Mouse (Mus musculus) olfactory bulb, adult 2 months (tissue): ENCODE measurements around the gene Mmp3. TPM values are rescaled to one million over a fixed set of nuclear protein-coding genes. Genes with fewer than 3 reads are reported as not detected.
"Not testable (repeated sequence)": the region's sequence is repeated elsewhere in the genome, so short reads cannot be mapped to it uniquely, and the experiment has no call there.

Experiments
- H3K27ac ChIP-seq: fragments of 200-500 bp; 2 replicates; pipeline ENCODE4 v1.5.1; 2012; ENCODE audit warnings: low read depth, low read length; ENCODE audit not compliant: insufficient read depth
- H3K4me1 ChIP-seq: fragments of 200-500 bp; 2 replicates; pipeline ENCODE4 v1.6.1; 2012; ENCODE audit warnings: low read length; ENCODE audit not compliant: control insufficient read depth, insufficient read depth
- H3K4me3 ChIP-seq: fragments of 200-500 bp; 2 replicates; pipeline ENCODE4 v1.5.1; 2012; ENCODE audit warnings: mild to moderate bottlenecking, low read depth, low read length, moderate library complexity; ENCODE audit not compliant: insufficient read depth
- CTCF ChIP-seq: fragments of 200-500 bp; IDR thresholded peaks from 2 replicates; pipeline ENCODE4 v1.5.1; 2012; ENCODE audit warnings: low read depth, mild to moderate bottlenecking, low read length, moderate library complexity; ENCODE audit not compliant: insufficient read depth
- POLR2A ChIP-seq: fragments of 200-500 bp; IDR thresholded peaks from 2 replicates; pipeline ENCODE4 v1.6.1; 2012; ENCODE audit warnings: mild to moderate bottlenecking, low read depth, low read length, moderate library complexity; ENCODE audit not compliant: insufficient read depth
- WGBS: fragments of 180-500 bp; shearing (Covaris S2); methylation state at CpG from one replicate; pipeline ENCODE4 v1.1.7; 2018; 5-methylcytosine and 5-hydroxymethylcytosine counted together
- polyA plus RNA-seq: library from polyadenylated mRNA; stranded (reverse); fragments of >200 nt; gene quantifications from 2 replicates; pipeline ENCODE4 v1.2.4, GENCODE M21; 2012; ENCODE audit warnings: low replicate concordance; ENCODE audit not compliant: missing spikeins, insufficient read depth, insufficient read length

Mmp3 gene
- polyA plus RNA-seq = not detected in 2 replicates

GRCm38 (mm10) chr9:7445522-7445921, at the start of gene Mmp3:
Gene Mmp3 (plus strand): TSS chr9:7445822.
- TF ChIP-seq CTCF (no peak), POLR2A (no peak)
- WGBS = 92% methylated on average over 2 of the region's 2 CpGs
- Histone ChIP-seq H3K27ac (no peak within 1 kb of the TSS), H3K4me3 (no peak within 1 kb of the TSS), H3K4me1 (no peaks in the 10 kb centered on the region)

- 71% methylated on average over 8 of the region's 8 CpGs for WGBS
- not testable (repeated sequence) for H3K4me3 ChIP-seq, H3K4me1 ChIP-seq, H3K27ac ChIP-seq
Observed at GRCm38 (mm10) chr9:7396556-7396955, 49.1 kb upstream of the Mmp3 start.

GRCm38 (mm10) chr9:7453302-7453701, 7.7 kb downstream of the Mmp3 start:
- no peak overlapping the region for H3K27ac ChIP-seq
- no peaks in the 10 kb centered on the region for H3K4me1 ChIP-seq
- TF ChIP-seq CTCF (no peak), POLR2A (no peak)
- no peak overlapping the region for H3K4me3 ChIP-seq
- 75% methylated on average over 2 of the region's 2 CpGs for WGBS

GRCm38 (mm10) chr9:7470262-7470661, 24.6 kb downstream of the Mmp3 start:
- WGBS = 92% methylated on average over 1 of the region's 1 CpGs
- no peak overlapping the region for H3K27ac ChIP-seq
- no peaks in the 10 kb centered on the region for H3K4me1 ChIP-seq
- no peak for TF ChIP-seq POLR2A
- TF ChIP-seq CTCF = no peak
- H3K4me3 ChIP-seq = no peak overlapping the region

GRCm38 (mm10) chr9:7483684-7484394, 38.2 kb downstream of the Mmp3 start:
- H3K4me1 ChIP-seq = no peaks in the 10 kb centered on the region
- WGBS = 79% methylated on average over 5 of the region's 5 CpGs
- no peak overlapping the region for H3K27ac ChIP-seq
- H3K4me3 ChIP-seq = no peak overlapping the region
- TF ChIP-seq CTCF = no peak
- no peak for TF ChIP-seq POLR2A

- Histone ChIP-seq H3K27ac (no peak overlapping the region), H3K4me3 (no peak overlapping the region), H3K4me1 (no peaks in the 10 kb centered on the region)
- WGBS = 79% methylated on average over 3 of the region's 3 CpGs
- no peak for TF ChIP-seq POLR2A
- TF ChIP-seq CTCF = no peak
Observed at GRCm38 (mm10) chr9:7501138-7501537, 55.5 kb downstream of the Mmp3 start.

- WGBS = 87% methylated on average over 3 of the region's 3 CpGs
- Histone ChIP-seq H3K4me1 (no peaks in the 10 kb centered on the region), H3K27ac (no peak within 1 kb of the TSS), H3K4me3 (no peak within 1 kb of the TSS)
- TF ChIP-seq POLR2A (no peak), CTCF (no peak)
Observed at GRCm38 (mm10) chr9:7502051-7502450, 56.4 kb downstream of the Mmp3 start, which contains the start of gene Mmp10. Gene Mmp10 (plus strand): TSS chr9:7502352.

Other genes with a start within 250 kb of the Mmp3 start
- gene Mmp13, start 173.3 kb upstream of the Mmp3 start, polyA plus RNA-seq = not detected in 2 replicates
- not detected in 2 replicates for gene Mmp12, start 101.4 kb upstream of the Mmp3 start, polyA plus RNA-seq
- gene Mmp1b, start 57.8 kb upstream of the Mmp3 start, polyA plus RNA-seq = not detected in 2 replicates
- gene Mmp10, start 56.5 kb downstream of the Mmp3 start, polyA plus RNA-seq = not detected in 2 replicates
- gene Mmp8, start 112.6 kb downstream of the Mmp3 start, polyA plus RNA-seq = not detected in 2 replicates
- not detected in 2 replicates for gene Mmp27, start 125.6 kb downstream of the Mmp3 start, polyA plus RNA-seq
- not detected in 2 replicates for gene Mmp20, start 182.4 kb downstream of the Mmp3 start, polyA plus RNA-seq
- not detected in 2 replicates for gene Mmp7, start 246.3 kb downstream of the Mmp3 start, polyA plus RNA-seq